In the genomic region with DNA sequence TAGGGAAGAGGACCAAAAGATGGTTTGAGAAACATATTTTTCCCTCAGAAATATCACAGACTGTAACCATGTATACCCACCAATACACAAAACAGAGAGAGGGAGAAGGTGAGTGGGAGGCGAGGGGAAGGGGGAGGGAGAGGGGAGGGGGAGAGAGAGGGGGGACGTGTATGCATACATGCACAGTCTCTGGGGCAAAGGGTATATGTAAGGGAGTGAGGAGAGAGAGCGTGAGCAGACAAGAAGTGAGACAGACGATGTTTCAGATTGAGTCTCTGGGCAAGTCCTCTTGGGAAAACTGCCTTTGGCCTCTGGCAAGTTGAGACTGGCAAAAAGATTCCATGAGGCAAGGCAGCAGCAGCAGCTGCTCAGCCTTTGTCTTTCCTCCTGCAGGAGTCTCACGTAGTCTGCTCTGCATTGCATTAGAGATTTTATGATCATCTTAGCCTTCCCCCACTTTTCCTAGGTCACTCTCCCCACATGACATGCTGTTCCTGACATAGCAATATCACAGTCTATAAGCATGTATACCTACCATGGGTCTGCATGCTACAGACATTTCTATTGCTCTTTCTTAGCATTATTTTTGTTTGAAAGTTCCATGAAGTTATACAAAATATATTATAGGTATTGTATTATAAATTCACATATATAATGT, we compare ENCODE assay signal across 19 mouse cellular contexts.
DNase-seq lines count a peak whose midpoint lies in the region; ATAC-seq and TF ChIP-seq lines count a peak whose summit lies in the region.
"Had no signal": no experiment of that assay in that cellular context is flagged by ENCODE, and none has a peak within 500 bp of the region (broad histone marks: within the 10 kb centered on the region; RNA-seq: fewer than 3 reads in every experiment).

No protein-coding gene starts in this region.

- TF ChIP-seq RAD21 in CH12.LX (IDR thresholded peaks at IDR 0.05; ENCODE audit: low read depth, low read length), result no peak

- H3K27ac ChIP-seq in hindbrain, embryonic 13.5 days, result no peak overlapping the region
- no peak overlapping the region for H3K27ac ChIP-seq in hindbrain, embryonic 16.5 days (ENCODE audit: low read depth, low read length)
- no peak overlapping the region for H3K27ac ChIP-seq in CH12.LX (ENCODE audit: insufficient read depth, low read depth)
- H3K27ac ChIP-seq in hindbrain, postnatal 0 days, result no peak overlapping the region
- H3K27ac ChIP-seq in lung, postnatal 0 days (ENCODE audit: low read length), result no peak overlapping the region
- H3K27ac ChIP-seq: gastrocnemius, adult 2 months; limb, embryonic 15.5 days; stomach, postnatal 0 days had no signal

- in situ Hi-C loops in CH12.LX (cut with MboI; ENCODE audit: low pct_ligation_motif_present, low pct_unique_long_range_greater_than_20kb, low sequenced_read_pairs), result no loop called here

- no peaks in the 10 kb centered on the region for H3K36me3 ChIP-seq in hindbrain, embryonic 13.5 days
- H3K36me3 ChIP-seq in hindbrain, embryonic 16.5 days (ENCODE audit: control insufficient read depth, insufficient read depth, low read length), result no peaks in the 10 kb centered on the region
- no peaks in the 10 kb centered on the region for H3K36me3 ChIP-seq in CH12.LX (replicated peaks in 1 of 2; ENCODE audit: control insufficient read depth in 1 of 2, insufficient read depth in 1 of 2, low read length in 1 of 2)
- no peaks in the 10 kb centered on the region for H3K36me3 ChIP-seq in hindbrain, postnatal 0 days (ENCODE audit: insufficient read depth, low read length)
- no peaks in the 10 kb centered on the region for H3K36me3 ChIP-seq in lung, postnatal 0 days (ENCODE audit: insufficient read depth, low read length)
- H3K36me3 ChIP-seq: limb, embryonic 15.5 days had no signal

- no peak overlapping the region for H3K4me3 ChIP-seq in hindbrain, embryonic 13.5 days
- no peak overlapping the region for H3K4me3 ChIP-seq in hindbrain, embryonic 16.5 days (ENCODE audit: low read length)
- H3K4me3 ChIP-seq in CH12.LX (replicated peaks in 1 of 3; ENCODE audit: low read depth in 2 of 3, low read length in 2 of 3, poor library complexity in 1 of 3), result no peak overlapping the region
- H3K4me3 ChIP-seq in hindbrain, postnatal 0 days (ENCODE audit: low read length), result no peak overlapping the region
- H3K4me3 ChIP-seq in lung, postnatal 0 days (ENCODE audit: low read depth, low read length), result no peak overlapping the region
- H3K4me3 ChIP-seq: gastrocnemius, adult 2 months; limb, embryonic 15.5 days had no signal

- WGBS in hindbrain, embryonic 13.5 days, result 47% methylated on average over 5 of the region's 5 CpGs
- WGBS in hindbrain, embryonic 16.5 days, result 43% methylated on average over 5 of the region's 5 CpGs
- WGBS in hindbrain, postnatal 0 days, result 47% methylated on average over 5 of the region's 5 CpGs
- 68% methylated on average over 5 of the region's 5 CpGs for WGBS in lung, postnatal 0 days

- ATAC-seq in hindbrain, embryonic 13.5 days (ENCODE audit: low FRiP score), result peak; percentile 57
- no peak for ATAC-seq in hindbrain, embryonic 16.5 days
- no peak for ATAC-seq in hindbrain, postnatal 0 days
- ATAC-seq in lung, postnatal 0 days, result no peak
- ATAC-seq: forebrain, embryonic 16.5 days; liver, postnatal 0 days had no signal

- peak; percentile 14 for DNase-seq in CH12.LX (ENCODE audit: extremely low read depth)
- DNase-seq in embryo, embryonic 9.5 days (ENCODE audit: extremely low spot score), result peak; percentile 0
- DNase-seq in hindbrain, postnatal 0 days (ENCODE audit: low spot score), result peak; percentile 6
- no peak for DNase-seq in cerebellum, adult 9-11 months
- no peak for DNase-seq in left cerebral cortex, adult 8-10 months (ENCODE audit: low spot score in 2 of 2)
- DNase-seq in lung, postnatal 0 days (ENCODE audit: low spot score), result no peak
- DNase-seq: adrenal gland, postnatal 10 days; cerebellum, adult 8-10 months; gastrocnemius, adult 2 months; kidney, adult 2 months; kidney, postnatal 14 days; layer of hippocampus, adult 9-11 months; liver, postnatal 0 days; right cerebral cortex, postnatal 25 days had no signal

- no peaks in the 10 kb centered on the region for H3K79me2 ChIP-seq in CH12.LX (replicated peaks; ENCODE audit: control insufficient read depth, extremely low read depth, insufficient read depth, poor library complexity, severe bottlenecking)

- H3K4me1 ChIP-seq in hindbrain, embryonic 13.5 days (replicated peaks), result peaks cover 6% of the 10 kb centered on the region; the same call in 1 of the 2 replicates
- no peaks in the 10 kb centered on the region for H3K4me1 ChIP-seq in hindbrain, embryonic 16.5 days (ENCODE audit: control insufficient read depth, insufficient read depth, low read depth, low read length)
- H3K4me1 ChIP-seq in CH12.LX (ENCODE audit: control insufficient read depth in 1 of 2, insufficient read depth in 2 of 2), result peaks cover 0 to 15% of the 10 kb centered on the region in 2 experiments; a peak in 2 of 4 replicates
- H3K4me1 ChIP-seq in hindbrain, postnatal 0 days (ENCODE audit: insufficient read depth, low read length), result no peaks in the 10 kb centered on the region
- no peaks in the 10 kb centered on the region for H3K4me1 ChIP-seq in lung, postnatal 0 days (ENCODE audit: insufficient read depth, low read depth, low read length)
- H3K4me1 ChIP-seq: limb, embryonic 15.5 days had no signal

- no peaks in the 10 kb centered on the region for H3K27me3 ChIP-seq in hindbrain, embryonic 13.5 days
- no peaks in the 10 kb centered on the region for H3K27me3 ChIP-seq in hindbrain, embryonic 16.5 days (replicated peaks; ENCODE audit: control insufficient read depth, insufficient read depth, low read length)
- no peaks in the 10 kb centered on the region for H3K27me3 ChIP-seq in CH12.LX (replicated peaks)
- no peaks in the 10 kb centered on the region for H3K27me3 ChIP-seq in hindbrain, postnatal 0 days (ENCODE audit: insufficient read depth, low read length)
- H3K27me3 ChIP-seq in lung, postnatal 0 days (replicated peaks; ENCODE audit: insufficient read depth, low read length), result no peaks in the 10 kb centered on the region
- H3K27me3 ChIP-seq: limb, embryonic 15.5 days had no signal

- H3K4me2 ChIP-seq in hindbrain, embryonic 13.5 days, result no peak overlapping the region
- H3K4me2 ChIP-seq in hindbrain, embryonic 16.5 days (ENCODE audit: low read length), result no peak overlapping the region
- H3K4me2 ChIP-seq in CH12.LX (ENCODE audit: insufficient read depth, low read depth, poor library complexity, severe bottlenecking), result no peak overlapping the region
- H3K4me2 ChIP-seq in hindbrain, postnatal 0 days (ENCODE audit: low read depth, low read length), result no peak overlapping the region
- no peak overlapping the region for H3K4me2 ChIP-seq in lung, postnatal 0 days (replicated peaks; ENCODE audit: low read depth, low read length)
- H3K4me2 ChIP-seq: limb, embryonic 15.5 days had no signal

- H3K9ac ChIP-seq in hindbrain, embryonic 13.5 days, result no peak overlapping the region
- no peak overlapping the region for H3K9ac ChIP-seq in hindbrain, embryonic 16.5 days (ENCODE audit: low read depth, low read length)
- H3K9ac ChIP-seq in CH12.LX (ENCODE audit: insufficient read depth, low read depth), result no peak overlapping the region
- no peak overlapping the region for H3K9ac ChIP-seq in hindbrain, postnatal 0 days (replicated peaks; ENCODE audit: low read length)
- H3K9ac ChIP-seq in lung, postnatal 0 days (replicated peaks; ENCODE audit: low read depth), result no peak overlapping the region
- H3K9ac ChIP-seq: limb, embryonic 15.5 days; liver, postnatal 0 days had no signal

- TF ChIP-seq POLR2A in CH12.LX (IDR thresholded peaks at IDR 0.05; ENCODE audit: low read depth, low read length), result no peak

- 0 out of 2 replicates have a peak, but pooled peaks have one; percentile 9 for TF ChIP-seq EP300 in CH12.LX (IDR thresholded peaks at IDR 0.05; ENCODE audit: low read length)
- no peak for TF ChIP-seq EP300 in lung, postnatal 0 days (IDR thresholded peaks at IDR 0.05)

- no peak for TF ChIP-seq CTCF in CH12.LX (conservative IDR thresholded peaks at IDR 0.05 in 1 of 2, IDR thresholded peaks at IDR 0.05 in 1 of 2; ENCODE audit: low read depth in 2 of 2, low read length in 2 of 2)
- no peak for TF ChIP-seq CTCF in hindbrain, postnatal 0 days (IDR thresholded peaks at IDR 0.05; ENCODE audit: low read depth)
- TF ChIP-seq CTCF in lung, postnatal 0 days (IDR thresholded peaks at IDR 0.05), result no peak

- H3K9me3 ChIP-seq in hindbrain, embryonic 13.5 days, result 0 out of 2 replicates have a peak, but pooled peaks cover 3% of the 10 kb centered on the region
- 0 out of 2 replicates have a peak, but pooled peaks cover 5% of the 10 kb centered on the region for H3K9me3 ChIP-seq in hindbrain, embryonic 16.5 days (ENCODE audit: control insufficient read depth, low read length)
- H3K9me3 ChIP-seq in CH12.LX (replicated peaks; ENCODE audit: low read length), result no peaks in the 10 kb centered on the region
- no peaks in the 10 kb centered on the region for H3K9me3 ChIP-seq in hindbrain, postnatal 0 days (ENCODE audit: low read length)
- no peaks in the 10 kb centered on the region for H3K9me3 ChIP-seq in lung, postnatal 0 days (ENCODE audit: low read length)
- H3K9me3 ChIP-seq: limb, embryonic 15.5 days had no signal

- dilution Hi-C loops in CH12.LX (cut with MboI; ENCODE audit: extremely low pct_ligation_motif_present, extremely low pct_unique_long_range_greater_than_20kb, low sequenced_read_pairs), result no loop called here

TF ChIP-seq in CH12.LX, 34 proteins besides CTCF, POLR2A, EP300 and RAD21:
- TF ChIP-seq TCF12 (IDR thresholded peaks at IDR 0.05; ENCODE audit: low read depth, low read length) (no peak), KAT2A (IDR thresholded peaks at IDR 0.05; ENCODE audit: insufficient replicate concordance, low read length) (no peak), ELF1 (IDR thresholded peaks at IDR 0.05; ENCODE audit: low read depth, low read length) (no peak), UBTF (IDR thresholded peaks at IDR 0.05; ENCODE audit: low read depth, low read length) (no peak), RCOR1 (conservative IDR thresholded peaks at IDR 0.05; ENCODE audit: low read depth, low read length) (no peak), MAZ (IDR thresholded peaks at IDR 0.05; ENCODE audit: low read depth, low read length) (no peak), JUN (IDR thresholded peaks at IDR 0.05; ENCODE audit: insufficient read depth, low read depth, low read length) (no peak), MAX (IDR thresholded peaks at IDR 0.05; ENCODE audit: low read length) (no peak), E2F4 (IDR thresholded peaks at IDR 0.05; ENCODE audit: insufficient replicate concordance, low read depth, low read length) (no peak), ZKSCAN1 (IDR thresholded peaks at IDR 0.05; ENCODE audit: borderline replicate concordance, low read depth, low read length) (no peak), JUND (conservative IDR thresholded peaks at IDR 0.05; ENCODE audit: low read depth, low read length) (no peak), SIN3A (IDR thresholded peaks at IDR 0.05; ENCODE audit: low read length) (no peak), ZNF384 (IDR thresholded peaks at IDR 0.05; ENCODE audit: low read depth, low read length) (no peak)

Comparison
In these comparisons a context has a peak if more than half of its experiments do, and no peak if none do; other contexts are left out.
1. DNase-seq: peak in CH12.LX (single experiment), embryo, embryonic 9.5 days (single experiment) and hindbrain, postnatal 0 days (single experiment); none in cerebellum, adult 9-11 months (single experiment), left cerebral cortex, adult 8-10 months (0 of 2) and lung, postnatal 0 days (single experiment).